Mouse (Mus musculus) cerebellum, postnatal 25 days (tissue): Measurements from ENCODE around the gene Adgrb3.

Source experiments
- DNase-seq, 2 experiments: peaks; one replicate each; pipeline ENCODE4 v3.0.0; 2021; ENCODE audit warnings: mixed read lengths in 2 of 2

Adgrb3 gene

DNA sequence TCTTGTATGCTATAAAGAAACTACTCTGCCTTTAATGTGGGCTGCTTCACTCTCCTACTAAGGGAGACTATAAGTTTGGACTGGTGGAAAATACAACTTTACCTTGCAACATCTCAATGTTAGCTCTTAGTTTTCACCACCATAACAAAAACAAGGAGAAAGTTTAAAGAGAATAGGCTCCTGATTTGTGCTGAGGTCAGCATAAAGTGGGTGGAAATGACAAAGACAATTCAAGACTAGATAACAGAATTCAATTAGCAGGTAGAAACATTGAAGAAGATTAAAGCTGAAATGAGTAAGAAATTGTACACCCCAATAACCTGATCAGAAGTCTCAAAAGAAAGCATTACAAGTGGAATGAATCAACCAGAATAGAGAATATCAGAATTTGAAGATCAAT lies 578.9 kb downstream of the Adgrb3 start:
- no peak for DNase-seq

GRCm38 (mm10) chr1:25242436-25242835 lies 587.1 kb downstream of the Adgrb3 start:
- DNase-seq, result no peak

DNA sequence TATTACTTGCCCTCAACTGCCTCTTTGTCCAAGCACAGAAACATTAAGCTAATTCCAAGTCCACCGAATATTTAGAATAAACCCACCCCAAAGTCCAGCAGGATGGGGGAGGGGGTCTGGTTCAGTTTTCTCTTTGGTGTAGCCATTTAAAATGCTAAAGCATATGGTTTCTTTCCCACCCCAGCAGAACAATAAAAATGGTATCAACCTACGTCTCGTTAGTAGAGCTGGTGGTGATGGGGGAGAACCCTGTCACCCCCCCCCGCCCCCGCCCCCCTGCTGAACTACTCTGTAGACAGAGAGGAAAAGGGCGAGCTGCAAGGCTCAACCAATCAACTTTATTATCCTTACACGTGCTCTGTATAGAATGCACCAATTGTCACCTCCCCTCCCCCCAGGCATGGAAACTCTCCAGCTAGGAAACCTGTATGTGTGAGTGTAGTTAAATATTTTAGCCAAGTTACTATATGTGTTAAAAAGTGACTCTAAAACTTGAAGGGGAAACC lies 600.2 kb downstream of the Adgrb3 start:
- DNase-seq, result peak; percentile 43 to 69

DNA sequence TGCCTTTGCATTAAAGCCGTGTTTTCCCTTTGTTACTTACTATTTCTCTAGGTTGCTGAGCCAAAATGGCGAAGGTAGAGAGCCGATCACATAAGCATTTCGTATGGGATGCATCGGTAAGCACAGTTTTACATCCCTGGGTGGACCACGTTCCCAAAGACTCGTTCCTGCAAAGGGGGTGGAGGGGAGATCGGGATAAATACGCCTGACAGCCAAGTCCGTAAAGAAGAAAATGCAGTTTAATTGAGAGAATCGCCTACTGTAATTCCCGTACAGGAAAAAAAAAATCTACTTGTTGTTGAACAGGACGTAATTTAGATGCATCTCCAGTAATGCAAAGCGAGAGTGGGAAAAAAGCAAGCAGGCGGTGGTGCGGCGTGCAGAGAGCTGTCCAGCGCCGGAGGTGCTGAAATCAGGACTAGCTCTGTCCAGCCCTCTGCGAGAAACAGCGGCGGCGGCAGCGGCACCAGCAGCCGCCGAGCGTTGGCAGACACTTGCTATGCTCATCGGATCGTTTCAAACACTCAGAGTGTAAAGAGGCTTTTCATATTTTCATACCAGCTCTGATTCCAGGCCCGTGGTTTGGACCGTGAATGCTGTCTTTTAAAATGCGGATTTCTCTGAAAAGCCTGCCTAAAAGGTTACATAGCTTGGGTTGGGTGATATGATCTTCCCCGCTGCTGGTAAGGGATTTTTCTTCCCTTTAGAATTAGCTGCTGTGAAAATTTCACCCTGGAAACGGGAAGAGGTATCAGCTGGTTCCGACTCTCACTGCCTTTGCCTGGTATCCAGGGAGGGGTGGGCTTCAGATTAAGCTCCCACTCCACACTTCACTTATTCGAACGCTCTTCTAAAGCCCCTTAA lies 600.9 kb downstream of the Adgrb3 start:
- DNase-seq, result peak; percentile 84 to 86

- DNase-seq, result no peak
Measured at GRCm38 (mm10) chr1:25227880-25228279, 601.6 kb downstream of the Adgrb3 start.

GRCm38 (mm10) chr1:25204636-25205035 lies 624.9 kb downstream of the Adgrb3 start:
- no peak for DNase-seq

DNA sequence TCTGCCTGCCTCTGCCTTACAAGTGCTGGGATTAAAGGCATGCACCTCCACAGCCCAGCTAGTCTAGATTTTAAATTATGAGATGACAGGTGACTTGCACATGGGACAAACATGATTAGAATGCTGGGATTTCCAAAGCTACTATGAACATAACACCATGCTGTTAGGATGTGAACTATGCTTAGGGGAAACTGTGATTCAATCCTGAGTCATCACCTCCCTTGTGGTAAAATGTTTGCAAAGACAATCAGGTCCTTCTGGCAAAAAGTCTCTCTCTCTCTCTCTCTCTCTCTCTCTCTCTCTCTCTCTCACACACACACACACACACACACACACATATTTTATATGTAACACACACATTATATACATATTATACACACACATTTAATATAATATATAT lies 630.1 kb downstream of the Adgrb3 start:
- DNase-seq, result no peak

DNA sequence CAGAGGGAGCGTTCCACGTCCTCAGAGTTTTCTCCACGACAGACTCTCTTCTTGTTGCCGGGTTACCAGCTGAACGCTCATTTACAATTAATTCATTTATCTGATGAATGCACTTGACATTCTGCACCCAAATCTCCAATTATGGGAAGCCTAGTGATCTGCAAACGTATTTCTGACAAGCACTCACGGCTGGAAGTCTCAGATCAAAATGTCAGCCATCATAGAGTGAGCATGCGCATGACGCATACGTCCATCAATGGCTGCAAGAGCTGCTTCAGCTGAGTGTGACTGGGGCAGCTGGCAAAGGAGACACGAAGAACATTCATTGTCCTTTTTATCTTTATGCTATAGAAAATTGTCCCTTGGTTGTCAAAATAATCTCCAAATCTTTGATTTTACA lies 637.5 kb downstream of the Adgrb3 start:
- DNase-seq, result no peak

DNA sequence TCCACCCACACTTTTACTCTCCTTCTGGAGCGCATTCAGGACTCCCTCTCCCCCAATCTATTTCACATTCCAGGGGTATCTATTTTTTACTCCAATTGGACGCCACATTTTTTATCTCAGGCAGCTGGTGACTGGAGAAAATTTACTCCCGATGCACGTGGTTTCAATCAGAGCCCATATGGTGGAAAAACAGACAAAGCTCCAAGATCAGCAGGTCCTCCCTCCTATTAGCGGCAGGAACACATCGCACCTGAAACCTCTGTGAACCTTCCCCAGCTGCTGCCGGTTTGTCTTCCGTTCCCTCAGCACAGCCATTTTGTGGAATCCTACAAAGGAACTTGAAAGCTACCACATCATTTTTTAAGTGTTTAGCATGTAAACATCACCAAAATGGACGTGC lies 640.2 kb downstream of the Adgrb3 start:
- DNase-seq, result no peak

DNA sequence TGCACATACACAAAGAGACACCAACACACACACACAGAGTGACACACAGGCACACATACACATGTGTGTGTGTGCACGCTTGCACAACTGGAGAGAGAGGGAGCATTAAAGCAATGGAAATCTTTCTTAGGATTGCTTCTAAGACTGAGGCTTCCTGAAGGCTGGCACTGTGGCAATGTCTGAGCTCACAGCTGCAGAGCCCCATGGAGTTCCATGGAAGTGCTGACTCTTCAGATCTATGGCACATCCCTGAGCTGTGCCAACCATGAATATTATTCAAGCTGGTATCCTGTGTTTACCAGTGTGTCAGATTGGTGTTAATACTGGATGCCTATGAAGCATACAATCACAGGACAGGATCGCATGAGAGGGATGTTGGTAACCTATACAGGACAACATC lies 643.6 kb downstream of the Adgrb3 start:
- no peak for DNase-seq

GRCm38 (mm10) chr1:25181881-25182280 lies 647.6 kb downstream of the Adgrb3 start:
- DNase-seq, result no peak

DNA sequence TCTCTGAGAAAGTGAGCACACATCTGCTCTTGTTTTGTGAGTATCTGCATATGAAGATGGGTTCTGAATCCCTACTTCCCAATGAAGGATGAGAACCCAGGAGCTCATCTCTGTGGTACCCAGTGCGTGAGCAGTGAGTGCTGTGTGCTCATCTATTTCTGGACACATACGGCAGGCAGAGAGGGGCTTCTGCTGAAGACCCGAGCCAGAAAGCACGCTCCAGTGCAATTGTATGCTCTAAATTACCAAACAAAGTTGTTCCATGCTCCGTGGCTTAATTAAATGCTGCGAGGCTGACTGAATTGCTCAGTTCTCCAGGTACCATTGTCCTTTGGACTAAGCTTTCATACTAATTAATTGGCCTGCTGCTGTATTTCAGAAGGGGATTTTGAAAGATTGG lies 648.9 kb downstream of the Adgrb3 start:
- DNase-seq, result no peak

DNA sequence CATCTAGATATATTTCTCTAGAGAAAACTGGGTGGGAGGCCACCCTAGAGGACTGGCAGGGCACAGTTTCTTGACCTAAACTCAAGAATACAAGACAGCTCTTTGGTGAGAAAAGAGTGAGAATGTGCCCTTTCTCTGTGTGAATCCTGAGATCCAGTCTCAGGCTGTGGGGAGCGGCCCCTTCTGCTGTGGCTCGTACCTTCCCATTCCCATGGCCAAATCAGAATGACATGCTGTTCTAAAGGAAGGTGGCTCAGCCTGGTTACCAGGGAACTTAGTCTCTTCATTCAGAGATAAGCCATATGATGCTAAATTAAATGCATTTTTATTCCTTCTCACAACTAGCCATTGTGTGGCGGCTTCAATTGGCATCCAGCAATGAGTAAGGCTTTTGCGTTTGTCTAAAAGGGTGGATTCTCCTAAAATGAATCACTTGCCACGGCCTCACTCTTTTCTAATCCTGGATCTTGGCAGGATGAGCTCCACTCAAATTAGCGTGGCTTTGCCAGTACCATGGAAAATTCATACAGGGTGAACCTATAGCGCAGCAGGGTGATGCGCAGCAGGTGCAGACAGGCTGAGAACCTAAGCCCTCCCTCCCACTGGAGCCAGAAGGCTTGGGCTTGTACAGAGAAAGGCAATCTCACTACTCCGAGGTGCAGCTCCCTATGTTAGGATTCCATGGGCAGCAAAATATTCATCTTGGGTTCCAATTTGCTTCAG lies 649.5 kb downstream of the Adgrb3 start:
- peak; percentile 53 to 55 for DNase-seq

DNA sequence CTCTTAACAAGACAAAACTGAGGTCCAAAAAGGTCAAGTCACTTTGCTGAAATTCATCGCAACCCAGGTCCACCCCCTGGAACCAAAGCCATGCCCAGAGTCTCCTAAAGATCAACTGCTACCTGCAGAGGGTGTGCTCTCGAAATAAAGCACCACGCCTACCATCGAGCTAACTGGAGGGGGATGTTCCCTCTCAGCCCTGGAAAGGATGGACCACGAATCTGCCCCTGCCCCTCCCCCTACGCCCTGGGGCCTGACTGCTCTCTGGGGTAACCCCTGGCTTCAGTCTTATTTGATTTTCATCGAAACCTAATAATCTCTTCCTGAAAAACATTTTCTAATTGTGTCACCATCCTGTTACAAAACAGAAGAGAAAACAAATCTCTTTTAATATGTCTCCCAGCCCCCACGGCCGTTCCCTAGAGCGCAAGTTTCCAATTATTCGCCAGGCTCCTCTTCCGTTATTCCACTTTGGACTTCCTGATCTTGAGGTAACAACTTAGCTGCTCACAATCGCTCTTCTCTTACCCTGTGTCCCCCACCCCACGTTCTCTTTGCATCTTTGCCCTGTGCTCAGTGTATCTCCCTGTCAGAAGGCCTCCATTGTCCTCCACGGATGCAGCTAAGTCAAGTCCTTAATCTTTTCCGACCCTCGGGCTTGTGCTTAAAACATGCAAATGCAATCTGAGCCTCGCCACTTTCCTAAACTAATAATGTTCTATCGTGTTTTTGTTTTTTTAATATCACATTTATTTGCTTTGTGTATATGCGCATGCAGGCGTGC lies 651.0 kb downstream of the Adgrb3 start:
- DNase-seq, result no peak

DNA sequence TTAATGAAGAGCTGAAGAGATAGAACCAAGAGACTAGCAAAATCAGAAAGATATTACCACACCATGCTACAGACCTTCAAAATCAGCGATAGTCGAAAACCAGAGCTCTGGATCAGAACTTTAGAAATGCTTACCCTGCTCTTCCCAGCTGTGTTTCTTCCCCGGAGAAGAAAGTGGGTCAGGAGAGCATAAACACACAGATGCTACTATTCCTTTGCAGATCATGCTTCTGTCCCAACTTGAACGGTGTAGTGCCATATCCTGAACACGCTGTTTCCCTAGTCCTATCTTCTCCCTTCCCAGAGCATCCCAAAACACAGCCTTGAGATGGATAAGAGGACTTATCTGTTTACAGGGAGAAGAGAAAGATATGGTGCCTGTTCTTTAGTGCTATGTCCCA lies 662.4 kb downstream of the Adgrb3 start:
- no peak for DNase-seq

- peak; percentile 34 for DNase-seq
Measured at GRCm38 (mm10) chr1:25166036-25166796, 663.3 kb downstream of the Adgrb3 start.

- DNase-seq, result no peak
Measured at GRCm38 (mm10) chr1:25163561-25163960, 665.9 kb downstream of the Adgrb3 start.

- DNase-seq, result no peak
Measured at GRCm38 (mm10) chr1:25146206-25146605, 683.3 kb downstream of the Adgrb3 start.

- no peak for DNase-seq
Measured at GRCm38 (mm10) chr1:25132150-25132824, 697.2 kb downstream of the Adgrb3 start.

DNA sequence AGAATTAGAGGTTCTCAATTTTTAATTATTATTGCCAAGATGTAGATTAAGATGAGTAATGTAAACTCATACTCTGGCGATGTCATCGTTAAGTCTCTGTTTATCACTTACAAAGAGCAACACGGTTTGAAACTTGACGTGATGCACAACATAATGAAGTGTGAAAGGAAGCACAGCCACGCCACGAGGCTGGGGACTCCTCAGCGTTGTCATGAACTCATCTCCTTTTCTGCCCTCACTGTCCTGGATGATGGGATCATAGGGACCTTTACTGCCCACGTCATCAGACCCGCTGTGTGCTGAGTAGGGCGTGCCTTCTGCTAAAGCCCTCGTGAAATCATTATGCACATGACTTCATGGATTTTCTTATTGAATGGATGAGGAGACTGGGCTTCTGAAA lies 714.0 kb downstream of the Adgrb3 start:
- DNase-seq, result no peak

GRCm38 (mm10) chr1:25107500-25108101 lies 721.9 kb downstream of the Adgrb3 start:
- DNase-seq, result no peak
